Mouse (Mus musculus) testis, adult 2 months (tissue): ENCODE results near the gene Chchd3.

Source experiments
- CTCF ChIP-seq: fragments of 200-500 bp; IDR thresholded peaks from 2 replicates; pipeline ENCODE4 v1.5.1; 2012; ENCODE audit warnings: low read depth, mild to moderate bottlenecking, inconsistent platforms, low read length, moderate library complexity; ENCODE audit not compliant: control insufficient read depth, insufficient read depth, insufficient replicate concordance
- POLR2A ChIP-seq: fragments of 200-500 bp; IDR thresholded peaks from 2 replicates; pipeline ENCODE4 v1.6.1; 2012; ENCODE audit warnings: low read depth, mild to moderate bottlenecking, inconsistent platforms, low read length, moderate library complexity; ENCODE audit not compliant: control insufficient read depth

DNA sequence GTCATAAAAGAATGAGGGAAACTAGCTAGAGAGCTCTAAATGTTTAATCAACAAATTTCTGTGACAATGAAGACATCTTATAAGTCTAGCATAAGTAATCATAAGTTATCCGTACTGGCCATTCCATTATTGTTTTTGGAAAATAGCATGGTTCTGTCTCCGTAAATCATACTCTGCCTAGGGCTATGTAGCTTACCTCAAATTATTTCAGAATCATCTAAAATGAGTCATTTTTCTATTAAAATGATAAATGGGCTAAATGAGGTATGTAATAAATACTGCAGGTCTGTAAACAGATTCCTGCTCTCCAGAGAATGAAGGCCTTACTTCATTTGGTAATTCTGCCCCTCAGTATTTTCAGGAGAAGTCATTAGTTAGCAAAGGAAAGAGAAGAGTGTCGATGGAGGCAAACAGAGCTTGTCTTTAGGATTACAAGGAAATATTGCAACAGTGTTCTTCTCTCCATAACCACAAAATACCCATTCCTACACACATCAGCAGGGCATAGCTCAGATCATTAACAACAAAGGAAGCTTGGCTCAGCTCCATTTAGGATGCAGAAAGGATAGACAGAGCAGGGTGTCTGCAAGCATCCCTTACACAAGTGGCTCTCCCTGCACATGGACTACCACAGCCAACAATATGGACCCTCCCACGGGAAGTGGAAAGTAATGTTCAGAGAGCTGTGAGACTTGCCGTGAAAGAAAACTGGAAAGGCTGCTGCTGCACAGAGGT, 100.1 kb downstream of the Chchd3 start:
- TF ChIP-seq CTCF, result no peak
- no peak for TF ChIP-seq POLR2A
